Mouse (Mus musculus): ENCODE results near the gene Dock6. TPM values are rescaled to one million over a fixed set of nuclear protein-coding genes. Genes with fewer than 3 reads are reported as not detected.

The Dock6 gene
- total and polyA plus RNA-seq, 2 experiments from 2014 or later: 8.3 to 15.2 TPM

GRCm38 (mm10) chr9:21847425-21847824 is 5.0 kb downstream of the Dock6 start:
- no peak overlapping the region for H3K9ac ChIP-seq
- 31% methylated on average over 3 of the region's 3 CpGs for WGBS
- H3K4me3 ChIP-seq (ENCODE audit: low read depth, low read length): no peak overlapping the region
- H3K9me3 ChIP-seq (ENCODE audit: low read length): no peaks in the 10 kb centered on the region
- TF ChIP-seq CTCF (IDR thresholded peaks at IDR 0.05; ENCODE audit: low read depth): no peak
- H3K36me3 ChIP-seq (ENCODE audit: insufficient read depth): no peaks in the 10 kb centered on the region
- H3K4me2 ChIP-seq (ENCODE audit: low read depth): no peak overlapping the region
- ATAC-seq (no peak), DNase-seq (no peak)
- H3K27ac ChIP-seq (ENCODE audit: low read depth, low read length): no peak overlapping the region
- no peaks in the 10 kb centered on the region for H3K27me3 ChIP-seq (ENCODE audit: insufficient read depth, low read length)
- H3K4me1 ChIP-seq (ENCODE audit: insufficient read depth): no peaks in the 10 kb centered on the region

DNA sequence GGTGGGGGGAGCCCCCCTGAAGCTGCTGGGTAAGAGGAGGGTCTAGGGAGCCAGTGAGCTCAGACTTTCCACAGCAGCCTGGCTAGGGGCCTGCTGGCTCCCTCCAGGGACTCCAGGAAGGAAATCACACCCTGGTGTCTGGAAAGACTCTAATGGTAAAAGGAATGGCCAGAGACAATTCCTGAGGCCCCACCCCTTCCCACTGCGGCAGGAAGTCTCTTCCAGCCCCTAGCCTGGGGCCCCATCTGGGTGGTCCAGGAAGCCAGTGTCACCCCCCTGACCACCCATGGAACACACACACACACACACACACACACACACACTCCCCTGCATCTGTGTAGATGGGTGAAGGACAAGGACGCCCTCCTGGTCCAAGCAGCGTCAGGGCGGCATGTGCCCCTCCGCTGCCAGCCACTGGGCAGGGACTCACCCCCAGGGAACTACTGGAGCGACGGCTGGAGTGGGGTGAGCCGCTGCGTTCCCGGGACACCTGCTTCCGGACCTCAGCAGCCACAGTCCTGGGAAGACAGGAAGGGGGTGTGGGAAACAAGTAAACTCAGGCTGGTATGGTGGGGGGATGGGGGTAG is 5.6 kb downstream of the Dock6 start:
- no peaks in the 10 kb centered on the region for H3K27me3 ChIP-seq (ENCODE audit: insufficient read depth, low read length)
- WGBS: 28% methylated on average over 11 of the region's 11 CpGs
- no peak overlapping the region for H3K4me3 ChIP-seq (ENCODE audit: low read depth, low read length)
- H3K27ac ChIP-seq (ENCODE audit: low read depth, low read length): no peak overlapping the region
- ATAC-seq (0 out of 2 replicates have a peak, but pooled peaks have one; percentile 13), DNase-seq (no peak)
- TF ChIP-seq CTCF (IDR thresholded peaks at IDR 0.05; ENCODE audit: low read depth): no peak
- no peak overlapping the region for H3K9ac ChIP-seq
- H3K4me1 ChIP-seq (ENCODE audit: insufficient read depth): no peaks in the 10 kb centered on the region
- H3K4me2 ChIP-seq (ENCODE audit: low read depth): no peak overlapping the region
- no peaks in the 10 kb centered on the region for H3K9me3 ChIP-seq (ENCODE audit: low read length)
- H3K36me3 ChIP-seq (ENCODE audit: insufficient read depth): no peaks in the 10 kb centered on the region

DNA sequence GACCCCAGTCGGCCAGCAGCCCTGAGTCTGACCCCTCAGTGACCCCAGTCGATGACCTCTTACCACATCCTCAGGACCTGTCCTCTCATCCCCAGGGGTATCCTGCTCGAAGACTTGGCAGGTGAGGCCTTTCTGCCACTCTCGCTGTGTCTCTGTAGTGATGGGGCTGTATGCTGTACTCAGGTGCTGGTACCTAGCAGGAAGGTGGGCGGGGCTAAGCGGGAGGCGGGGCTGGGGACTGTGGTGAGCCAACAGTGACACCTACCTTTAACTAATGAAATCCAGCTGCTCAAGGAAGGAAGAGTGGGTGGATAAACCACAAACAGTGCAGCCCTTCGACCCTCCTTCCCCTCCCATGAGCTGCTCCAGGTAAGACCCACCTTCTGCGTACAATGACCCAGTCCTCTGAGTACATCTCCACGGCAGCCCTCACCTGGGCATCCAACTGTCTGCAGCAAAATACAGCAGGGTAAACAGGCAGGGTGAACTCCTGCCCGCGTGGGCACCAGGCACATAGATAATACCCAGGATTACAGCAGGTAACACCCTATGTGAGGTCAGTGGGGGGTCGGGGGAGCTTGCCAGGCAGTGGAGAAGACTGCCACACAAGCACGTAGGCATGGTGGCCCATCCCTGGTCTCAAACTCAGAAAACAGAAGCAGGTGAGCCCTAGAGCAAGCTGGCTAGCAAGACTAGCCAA is 6.9 kb downstream of the Dock6 start:
- H3K4me3 ChIP-seq (ENCODE audit: low read depth, low read length): no peak overlapping the region
- H3K9me3 ChIP-seq (ENCODE audit: low read length): no peaks in the 10 kb centered on the region
- no peak overlapping the region for H3K27ac ChIP-seq (ENCODE audit: low read depth, low read length)
- H3K36me3 ChIP-seq (ENCODE audit: insufficient read depth): no peaks in the 10 kb centered on the region
- DNase-seq (no peak), ATAC-seq (no peak)
- 65% methylated on average over 14 of the region's 14 CpGs for WGBS
- TF ChIP-seq CTCF (IDR thresholded peaks at IDR 0.05; ENCODE audit: low read depth): no peak
- no peaks in the 10 kb centered on the region for H3K27me3 ChIP-seq (ENCODE audit: insufficient read depth, low read length)
- H3K4me1 ChIP-seq (ENCODE audit: insufficient read depth): no peaks in the 10 kb centered on the region
- no peak overlapping the region for H3K4me2 ChIP-seq (ENCODE audit: low read depth)
- H3K9ac ChIP-seq: no peak overlapping the region

- Histone ChIP-seq H3K9ac (no peak overlapping the region), H3K4me1 (ENCODE audit: insufficient read depth) (no peaks in the 10 kb centered on the region), H3K9me3 (ENCODE audit: low read length) (no peaks in the 10 kb centered on the region), H3K4me2 (ENCODE audit: low read depth) (no peak overlapping the region), H3K4me3 (ENCODE audit: low read depth, low read length) (no peak overlapping the region), H3K27me3 (ENCODE audit: insufficient read depth, low read length) (no peaks in the 10 kb centered on the region), H3K27ac (ENCODE audit: low read depth, low read length) (peak overlapping the region; percentile 54; the same call in 1 of the 2 replicates), H3K36me3 (ENCODE audit: insufficient read depth) (no peaks in the 10 kb centered on the region)
- peak; percentile 69 for ATAC-seq
- peak; percentile 37 for DNase-seq
- peak; percentile 45 for TF ChIP-seq CTCF (IDR thresholded peaks at IDR 0.05; ENCODE audit: low read depth)
- WGBS: 68% methylated on average over 6 of the region's 6 CpGs
Measured at GRCm38 (mm10) chr9:21843086-21843485, 9.3 kb downstream of the Dock6 start.

- Histone ChIP-seq H3K9ac (no peak overlapping the region), H3K36me3 (ENCODE audit: insufficient read depth) (no peaks in the 10 kb centered on the region), H3K4me3 (ENCODE audit: low read depth, low read length) (no peak overlapping the region), H3K27me3 (ENCODE audit: insufficient read depth, low read length) (no peaks in the 10 kb centered on the region), H3K9me3 (ENCODE audit: low read length) (no peaks in the 10 kb centered on the region), H3K27ac (ENCODE audit: low read depth, low read length) (no peak overlapping the region), H3K4me1 (ENCODE audit: insufficient read depth) (no peaks in the 10 kb centered on the region), H3K4me2 (ENCODE audit: low read depth) (no peak overlapping the region)
- TF ChIP-seq CTCF (IDR thresholded peaks at IDR 0.05; ENCODE audit: low read depth): no peak
- 56% methylated on average over 5 of the region's 5 CpGs for WGBS
- DNase-seq (no peak), ATAC-seq (no peak)
Measured at GRCm38 (mm10) chr9:21842391-21842790, 10.0 kb downstream of the Dock6 start.

GRCm38 (mm10) chr9:21841340-21841739 is 11.1 kb downstream of the Dock6 start:
- H3K27ac ChIP-seq (ENCODE audit: low read depth, low read length): no peak overlapping the region
- WGBS: 93% methylated on average over 6 of the region's 6 CpGs
- DNase-seq: no peak
- H3K9me3 ChIP-seq (ENCODE audit: low read length): no peaks in the 10 kb centered on the region
- H3K36me3 ChIP-seq (ENCODE audit: insufficient read depth): no peaks in the 10 kb centered on the region
- H3K4me2 ChIP-seq (ENCODE audit: low read depth): no peak overlapping the region
- TF ChIP-seq CTCF (IDR thresholded peaks at IDR 0.05; ENCODE audit: low read depth): no peak
- no peak for ATAC-seq
- H3K4me1 ChIP-seq (ENCODE audit: insufficient read depth): no peaks in the 10 kb centered on the region
- H3K4me3 ChIP-seq (ENCODE audit: low read depth, low read length): no peak overlapping the region
- no peak overlapping the region for H3K9ac ChIP-seq
- no peaks in the 10 kb centered on the region for H3K27me3 ChIP-seq (ENCODE audit: insufficient read depth, low read length)

- Histone ChIP-seq H3K4me1 (ENCODE audit: insufficient read depth) (no peaks in the 10 kb centered on the region), H3K4me2 (ENCODE audit: low read depth) (no peak overlapping the region), H3K36me3 (ENCODE audit: insufficient read depth) (no peaks in the 10 kb centered on the region), H3K9ac (no peak overlapping the region), H3K4me3 (ENCODE audit: low read depth, low read length) (no peak overlapping the region), H3K27ac (ENCODE audit: low read depth, low read length) (no peak overlapping the region), H3K27me3 (ENCODE audit: insufficient read depth, low read length) (no peaks in the 10 kb centered on the region), H3K9me3 (ENCODE audit: low read length) (no peaks in the 10 kb centered on the region)
- WGBS: 58% methylated on average over 8 of the region's 8 CpGs
- peak; percentile 53 for DNase-seq
- peak; percentile 46; the same call in 1 of the 2 replicates for ATAC-seq
- peak; percentile 70 for TF ChIP-seq CTCF (IDR thresholded peaks at IDR 0.05; ENCODE audit: low read depth)
Measured at GRCm38 (mm10) chr9:21840115-21840787, 12.2 kb downstream of the Dock6 start.

Measured in forebrain, postnatal 0 days (tissue).